Mouse (Mus musculus): Measurements from ENCODE around the gene Sap30bp.

DNA sequence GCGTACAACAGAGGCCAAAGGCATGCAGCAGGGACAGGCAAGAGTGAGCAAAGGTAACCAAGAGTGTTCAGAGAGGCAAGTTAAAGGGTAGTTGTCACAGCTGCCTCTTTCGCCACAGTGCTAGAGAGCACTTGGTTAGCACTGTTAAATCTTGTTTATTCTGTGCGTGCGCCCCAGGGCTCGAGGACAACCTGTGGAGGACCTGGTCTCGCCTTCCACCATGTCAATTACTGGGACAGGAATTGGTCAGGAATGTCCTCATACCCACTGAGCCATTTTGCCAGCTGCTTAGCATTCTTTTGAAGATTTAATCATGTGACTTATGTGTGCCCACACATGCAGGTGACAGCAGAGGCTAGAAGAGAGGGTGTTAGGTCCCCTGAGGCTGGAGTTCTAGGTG, 43.9 kb upstream of the Sap30bp start:
- TF ChIP-seq GATA1 (IDR thresholded peaks at IDR 0.05; ENCODE audit: low read length) (no peak), TAL1 (IDR thresholded peaks at IDR 0.05; ENCODE audit: low read length) (no peak)
